Mouse (Mus musculus) bone marrow macrophage, adult 2 months (primary cell): Measurements from ENCODE around the gene Foxc1.

Experiments
- CTCF ChIP-seq: IDR thresholded peaks from 2 replicates; pipeline ENCODE4 v1.5.1; 2012; ENCODE audit warnings: low read depth, mild to moderate bottlenecking, low read length, moderate library complexity
- POLR2A ChIP-seq: IDR thresholded peaks from 2 replicates; pipeline ENCODE4 v1.6.1; 2012; ENCODE audit warnings: mild to moderate bottlenecking, low read depth, low read length, borderline replicate concordance

- TF ChIP-seq CTCF (no peak), POLR2A (no peak)
Measured at GRCm38 (mm10) chr13:31806428-31806832, at the start of gene Foxc1.
